Mouse (Mus musculus) fat pad, adult 2 months (tissue): ENCODE results near the gene Slc28a1.
"Not testable (repeated sequence)": the region's sequence is repeated elsewhere in the genome, so short reads cannot be mapped to it uniquely, and the experiment has no call there.

Source experiments
- DNase-seq: peaks from one replicate; pipeline ENCODE4 v3.0.0-alpha.2; 2011; ENCODE audit warnings: low read depth, low spot score; ENCODE audit errors: extremely low read depth

The Slc28a1 gene

GRCm38 (mm10) chr7:81164411-81164810 lies 49.8 kb downstream of the Slc28a1 start:
- DNase-seq, result no peak

GRCm38 (mm10) chr7:81167124-81167523 lies 52.5 kb downstream of the Slc28a1 start:
- no peak for DNase-seq

- DNase-seq, result no peak
These were observed 54.8 kb downstream of the Slc28a1 start for GRCm38 (mm10) chr7:81169351-81169750.

- DNase-seq, result no peak
These were observed 59.3 kb downstream of the Slc28a1 start for GRCm38 (mm10) chr7:81173931-81174330.

- DNase-seq, result no peak
These were observed 60.1 kb downstream of the Slc28a1 start for GRCm38 (mm10) chr7:81174654-81175053.

GRCm38 (mm10) chr7:81176187-81176769 lies 61.7 kb downstream of the Slc28a1 start:
- DNase-seq, result no peak

- DNase-seq, result no peak
These were observed 64.9 kb downstream of the Slc28a1 start for GRCm38 (mm10) chr7:81179494-81179893.

GRCm38 (mm10) chr7:81182492-81183175 lies 68.0 kb downstream of the Slc28a1 start:
- no peak for DNase-seq

- DNase-seq, result no peak
These were observed 68.6 kb downstream of the Slc28a1 start for GRCm38 (mm10) chr7:81183181-81183580.

- DNase-seq, result no peak
These were observed 69.5 kb downstream of the Slc28a1 start for GRCm38 (mm10) chr7:81184136-81184535.

- no peak for DNase-seq
These were observed 70.1 kb downstream of the Slc28a1 start for GRCm38 (mm10) chr7:81184651-81185050.

- DNase-seq, result not testable (repeated sequence)
These were observed 71.4 kb downstream of the Slc28a1 start for GRCm38 (mm10) chr7:81186036-81186435.

- DNase-seq, result no peak
These were observed 74.6 kb downstream of the Slc28a1 start for GRCm38 (mm10) chr7:81189180-81189579.

- no peak for DNase-seq
These were observed 80.9 kb downstream of the Slc28a1 start for GRCm38 (mm10) chr7:81195509-81195908.

GRCm38 (mm10) chr7:81196796-81197195 lies 82.2 kb downstream of the Slc28a1 start:
- no peak for DNase-seq

- no peak for DNase-seq
These were observed 83.9 kb downstream of the Slc28a1 start for GRCm38 (mm10) chr7:81198538-81198937.

- DNase-seq, result no peak
These were observed 84.5 kb downstream of the Slc28a1 start for GRCm38 (mm10) chr7:81199109-81199508.

GRCm38 (mm10) chr7:81199757-81200156 lies 85.2 kb downstream of the Slc28a1 start:
- DNase-seq, result no peak

GRCm38 (mm10) chr7:81202389-81202788 lies 87.8 kb downstream of the Slc28a1 start:
- DNase-seq, result no peak

- DNase-seq, result not testable (repeated sequence)
These were observed 89.0 kb downstream of the Slc28a1 start for GRCm38 (mm10) chr7:81203576-81203975.

- no peak for DNase-seq
These were observed 94.3 kb downstream of the Slc28a1 start for GRCm38 (mm10) chr7:81208944-81209343.

- no peak for DNase-seq
These were observed 95.5 kb downstream of the Slc28a1 start for GRCm38 (mm10) chr7:81209979-81210685.
